Mouse (Mus musculus) bone marrow macrophage, adult 2 months (primary cell): ENCODE results near the gene Gm21954.

Experiments used
- CTCF ChIP-seq: IDR thresholded peaks from 2 replicates; pipeline ENCODE4 v1.5.1; 2012; ENCODE audit warnings: low read depth, mild to moderate bottlenecking, low read length, moderate library complexity
- POLR2A ChIP-seq: IDR thresholded peaks from 2 replicates; pipeline ENCODE4 v1.6.1; 2012; ENCODE audit warnings: mild to moderate bottlenecking, low read depth, low read length, borderline replicate concordance

GRCm38 (mm10) chr3:55521776-55522175 is 49.8 kb upstream of the Gm21954 start:
- TF ChIP-seq CTCF (no peak), POLR2A (no peak)
